Mouse (Mus musculus) ES-Bruce4 (cell line): ENCODE measurements around the gene Syt6.

Experiments used
- CTCF ChIP-seq: IDR thresholded peaks from one replicate; pipeline ENCODE4 v1.8.1; 2011; ENCODE audit warnings: low read depth, low read length
- POLR2A ChIP-seq: IDR thresholded peaks from one replicate; pipeline ENCODE4 v1.8.1; 2011; ENCODE audit warnings: low read length; ENCODE audit not compliant: insufficient read depth

GRCm38 (mm10) chr3:103526201-103526704 is 48.8 kb upstream of the Syt6 start:
- TF ChIP-seq CTCF (no peak), POLR2A (no peak)
